Mouse (Mus musculus): ENCODE measurements around the gene Psmc3ip. TPM values are rescaled to one million over a fixed set of nuclear protein-coding genes. Genes with fewer than 3 reads are reported as not detected.

Psmc3ip gene
- polyA plus RNA-seq, 2 experiments = 16.8 to 21.6 TPM

- Histone ChIP-seq H3K4me1 (replicated peaks; ENCODE audit: control insufficient read depth in 2 of 2, insufficient read depth in 2 of 2, low read length in 1 of 2) (no peaks in the 10 kb centered on the region), H3K9me3 (ENCODE audit: control insufficient read depth, low read length) (no peaks in the 10 kb centered on the region), H3K36me3 (replicated peaks; ENCODE audit: control insufficient read depth, insufficient read depth, low read depth) (peaks cover 50% of the 10 kb centered on the region), H3K27ac (no peak overlapping the region), H3K9ac (replicated peaks) (no peak overlapping the region), H3K27me3 (ENCODE audit: control insufficient read depth, insufficient read depth, low read length) (no peaks in the 10 kb centered on the region), H3K4me3 (ENCODE audit: insufficient read depth in 1 of 2, low read depth in 2 of 2, low read length in 2 of 2) (no peak overlapping the region), H3K4me2 (ENCODE audit: low read depth) (no peak overlapping the region)
- ATAC-seq (ENCODE audit: insufficient read depth) = no peak
- TF ChIP-seq CTCF (IDR thresholded peaks at IDR 0.05; ENCODE audit: low read depth) (no peak), EP300 (IDR thresholded peaks at IDR 0.05; ENCODE audit: low read depth) (no peak)
- WGBS (ENCODE audit: insufficient replicate concordance) = 89% methylated on average over 5 of the region's 5 CpGs
- no peak for DNase-seq (ENCODE audit: low read depth in 3 of 3, low spot score in 3 of 3)
Measured at GRCm38 (mm10) chr11:101103011-101103410, 7.8 kb upstream of the Psmc3ip start.

- TF ChIP-seq EP300 (IDR thresholded peaks at IDR 0.05; ENCODE audit: low read depth) = no peak
- no peak for TF ChIP-seq CTCF (IDR thresholded peaks at IDR 0.05; ENCODE audit: low read depth)
- DNase-seq (ENCODE audit: low read depth in 3 of 3, low spot score in 3 of 3) = no peak
- ATAC-seq (ENCODE audit: insufficient read depth) = no peak
- no peak overlapping the region for H3K9ac ChIP-seq (replicated peaks)
- H3K36me3 ChIP-seq (replicated peaks; ENCODE audit: control insufficient read depth, insufficient read depth, low read depth) = peaks cover 51% of the 10 kb centered on the region
- H3K27ac ChIP-seq = no peak overlapping the region
- H3K4me1 ChIP-seq (replicated peaks; ENCODE audit: control insufficient read depth in 2 of 2, insufficient read depth in 2 of 2, low read length in 1 of 2) = peaks cover 1 to 5% of the 10 kb centered on the region in 2 experiments; a peak in 1 of 4 replicates
- no peak overlapping the region for H3K4me2 ChIP-seq (ENCODE audit: low read depth)
- WGBS (ENCODE audit: insufficient replicate concordance) = 80% methylated on average over 8 of the region's 8 CpGs
- H3K4me3 ChIP-seq (ENCODE audit: insufficient read depth in 1 of 2, low read depth in 2 of 2, low read length in 2 of 2) = no peak overlapping the region
- H3K27me3 ChIP-seq (ENCODE audit: control insufficient read depth, insufficient read depth, low read length) = no peaks in the 10 kb centered on the region
- H3K9me3 ChIP-seq (ENCODE audit: control insufficient read depth, low read length) = no peaks in the 10 kb centered on the region
Measured at GRCm38 (mm10) chr11:101098231-101098630, 3.0 kb upstream of the Psmc3ip start.

- peaks cover 1 to 5% of the 10 kb centered on the region in 2 experiments; a peak in 1 of 4 replicates for H3K4me1 ChIP-seq (replicated peaks; ENCODE audit: control insufficient read depth in 2 of 2, insufficient read depth in 2 of 2, low read length in 1 of 2)
- ATAC-seq (ENCODE audit: insufficient read depth) (no peak; the same call in 1 of the 2 replicates), DNase-seq (ENCODE audit: low read depth in 3 of 3, low spot score in 3 of 3) (no peak)
- peak overlapping the region; percentile 88 for H3K4me2 ChIP-seq (ENCODE audit: low read depth)
- H3K9me3 ChIP-seq (ENCODE audit: control insufficient read depth, low read length) = no peaks in the 10 kb centered on the region
- 0% methylated on average over 18 of the region's 18 CpGs for WGBS (ENCODE audit: insufficient replicate concordance)
- peak overlapping the region; percentile 69 for H3K9ac ChIP-seq (replicated peaks)
- H3K36me3 ChIP-seq (replicated peaks; ENCODE audit: control insufficient read depth, insufficient read depth, low read depth) = peaks cover 48% of the 10 kb centered on the region
- peak overlapping the region; percentile 80 to 96 for H3K4me3 ChIP-seq (ENCODE audit: insufficient read depth in 1 of 2, low read depth in 2 of 2, low read length in 2 of 2)
- no peaks in the 10 kb centered on the region for H3K27me3 ChIP-seq (ENCODE audit: control insufficient read depth, insufficient read depth, low read length)
- TF ChIP-seq EP300 (IDR thresholded peaks at IDR 0.05; ENCODE audit: low read depth) (no peak), CTCF (IDR thresholded peaks at IDR 0.05; ENCODE audit: low read depth) (no peak)
- peak overlapping the region; percentile 11; the same call in 1 of the 2 replicates for H3K27ac ChIP-seq
Measured at GRCm38 (mm10) chr11:101094930-101095313, 314 bp downstream of the Psmc3ip start.

- Histone ChIP-seq H3K4me1 (replicated peaks; ENCODE audit: control insufficient read depth in 2 of 2, insufficient read depth in 2 of 2, low read length in 1 of 2) (peaks cover 13 to 15% of the 10 kb centered on the region in 2 experiments), H3K27me3 (ENCODE audit: control insufficient read depth, insufficient read depth, low read length) (no peaks in the 10 kb centered on the region), H3K9ac (replicated peaks) (no peak overlapping the region), H3K27ac (no peak overlapping the region), H3K36me3 (replicated peaks; ENCODE audit: control insufficient read depth, insufficient read depth, low read depth) (peaks cover 41% of the 10 kb centered on the region), H3K4me2 (ENCODE audit: low read depth) (no peak overlapping the region), H3K4me3 (ENCODE audit: insufficient read depth in 1 of 2, low read depth in 2 of 2, low read length in 2 of 2) (no peak overlapping the region), H3K9me3 (ENCODE audit: control insufficient read depth, low read length) (no peaks in the 10 kb centered on the region)
- ATAC-seq (ENCODE audit: insufficient read depth) (no peak), DNase-seq (ENCODE audit: low read depth in 3 of 3, low spot score in 3 of 3) (no peak)
- TF ChIP-seq CTCF (IDR thresholded peaks at IDR 0.05; ENCODE audit: low read depth) = no peak
- no peak for TF ChIP-seq EP300 (IDR thresholded peaks at IDR 0.05; ENCODE audit: low read depth)
- 78% methylated on average over 1 of the region's 1 CpGs for WGBS (ENCODE audit: insufficient replicate concordance)
Measured at GRCm38 (mm10) chr11:101089931-101090330, 5.3 kb downstream of the Psmc3ip start.

GRCm38 (mm10) chr11:101087682-101088055 lies 7.6 kb downstream of the Psmc3ip start:
- H3K27ac ChIP-seq = peak overlapping the region; percentile 61
- ATAC-seq (ENCODE audit: insufficient read depth) = no peak
- peak overlapping the region; percentile 66 to 82 for H3K4me3 ChIP-seq (ENCODE audit: insufficient read depth in 1 of 2, low read depth in 2 of 2, low read length in 2 of 2)
- peak overlapping the region; percentile 96 for H3K4me2 ChIP-seq (ENCODE audit: low read depth)
- peak overlapping the region; percentile 94 for H3K9ac ChIP-seq (replicated peaks)
- no peak for DNase-seq (ENCODE audit: low read depth in 3 of 3, low spot score in 3 of 3)
- H3K4me1 ChIP-seq (replicated peaks; ENCODE audit: control insufficient read depth in 2 of 2, insufficient read depth in 2 of 2, low read length in 1 of 2) = peaks cover 14 to 22% of the 10 kb centered on the region in 2 experiments
- H3K36me3 ChIP-seq (replicated peaks; ENCODE audit: control insufficient read depth, insufficient read depth, low read depth) = peaks cover 33% of the 10 kb centered on the region
- no peaks in the 10 kb centered on the region for H3K27me3 ChIP-seq (ENCODE audit: control insufficient read depth, insufficient read depth, low read length)
- no peaks in the 10 kb centered on the region for H3K9me3 ChIP-seq (ENCODE audit: control insufficient read depth, low read length)
- TF ChIP-seq CTCF (IDR thresholded peaks at IDR 0.05; ENCODE audit: low read depth) (no peak), EP300 (IDR thresholded peaks at IDR 0.05; ENCODE audit: low read depth) (no peak)
- WGBS (ENCODE audit: insufficient replicate concordance) = 10% methylated on average over 8 of the region's 8 CpGs

Measured in liver, embryonic 14.5 days (tissue).